Mouse (Mus musculus) limb, embryonic 11.5 days (tissue): ENCODE results near the gene Dync2h1. TPM values are rescaled to one million over a fixed set of nuclear protein-coding genes. Genes with fewer than 3 reads are reported as not detected.
"Not testable (repeated sequence)": the region's sequence is repeated elsewhere in the genome, so short reads cannot be mapped to it uniquely, and the experiment has no call there.

Source experiments
- ATAC-seq: fragments of 200-750 bp; cut with Nextera tagmentation; 2 replicates; pipeline ENCODE4 v1.8.0; 2017; ENCODE audit warnings: low read depth; ENCODE audit not compliant: insufficient number of reproducible peaks, low FRiP score, low TSS enrichment
- DNase-seq: peaks from one replicate; pipeline ENCODE4 v3.0.0-alpha.2; 2015; ENCODE audit warnings: low spot score
- H3K27ac ChIP-seq: fragments of 300-500 bp; sonication (generic); replicated peaks from 2 replicates; pipeline ENCODE4 v1.5.1; 2014; ENCODE audit warnings: low read depth, mild to moderate bottlenecking, low read length
- H3K27me3 ChIP-seq: fragments of 300-500 bp; sonication (generic); 2 replicates; pipeline ENCODE4 v1.6.1; 2014; ENCODE audit warnings: mild to moderate bottlenecking, low read length, mixed read lengths; ENCODE audit not compliant: control insufficient read depth, insufficient read depth
- H3K36me3 ChIP-seq: fragments of 300-500 bp; sonication (generic); 2 replicates; pipeline ENCODE4 v1.6.1; 2014; ENCODE audit warnings: mild to moderate bottlenecking, low read length, moderate library complexity, mixed read lengths; ENCODE audit not compliant: control insufficient read depth, insufficient read depth
- H3K4me1 ChIP-seq: fragments of 300-500 bp; sonication (generic); 2 replicates; pipeline ENCODE4 v1.6.1; 2014; ENCODE audit warnings: low read length, mixed read lengths; ENCODE audit not compliant: control insufficient read depth, insufficient read depth
- H3K4me2 ChIP-seq: fragments of 300-500 bp; sonication (generic); 2 replicates; pipeline ENCODE4 v1.6.1; 2014; ENCODE audit warnings: low read depth, mild to moderate bottlenecking, moderate library complexity; ENCODE audit not compliant: severe bottlenecking
- H3K4me3 ChIP-seq: fragments of 300-500 bp; sonication (generic); 2 replicates; pipeline ENCODE4 v1.5.1; 2014; ENCODE audit warnings: low read depth, low read length
- H3K9ac ChIP-seq: fragments of 300-500 bp; sonication (generic); 2 replicates; pipeline ENCODE4 v1.6.1; 2014; ENCODE audit warnings: mild to moderate bottlenecking, low read length
- H3K9me3 ChIP-seq: fragments of 300-500 bp; sonication (generic); 2 replicates; pipeline ENCODE4 v1.6.1; 2016; ENCODE audit warnings: low read length; ENCODE audit not compliant: control insufficient read depth
- WGBS: fragments of 180-500 bp; shearing (Covaris S2); extraction: QIAGEN DNeasy Blood & Tissue Kit; methylation state at CpG from one replicate; pipeline ENCODE4 v1.1.7; 2014; 5-methylcytosine and 5-hydroxymethylcytosine counted together
- polyA plus RNA-seq: library from polyadenylated mRNA; unstranded; fragments of >200 nt; fragmentation: Nextera tagmentation; extraction: Ambion mirVana; gene quantifications from 2 replicates; pipeline ENCODE4 v1.2.1, GENCODE M21; 2014

Dync2h1 gene
- polyA plus RNA-seq, 1 experiment from 2014 or later: 22.6 TPM

- WGBS: 48% methylated on average over 4 of the region's 4 CpGs
- H3K4me3 ChIP-seq, H3K4me1 ChIP-seq, H3K4me2 ChIP-seq, DNase-seq, H3K27me3 ChIP-seq, H3K36me3 ChIP-seq, H3K27ac ChIP-seq, H3K9ac ChIP-seq, H3K9me3 ChIP-seq, ATAC-seq: not testable (repeated sequence)
Observed at GRCm38 (mm10) chr9:6910537-6910936, 273.7 kb downstream of the Dync2h1 start.

- H3K27me3 ChIP-seq: no peaks in the 10 kb centered on the region
- 93% methylated on average over 1 of the region's 1 CpGs for WGBS
- H3K4me1 ChIP-seq: no peaks in the 10 kb centered on the region
- ATAC-seq (no peak), DNase-seq (no peak)
- no peak overlapping the region for H3K4me2 ChIP-seq
- H3K4me3 ChIP-seq: no peak overlapping the region
- no peaks in the 10 kb centered on the region for H3K36me3 ChIP-seq
- H3K9ac ChIP-seq: no peak overlapping the region
- no peak overlapping the region for H3K27ac ChIP-seq
- H3K9me3 ChIP-seq: no peaks in the 10 kb centered on the region
Observed at GRCm38 (mm10) chr9:6901620-6902019, 282.6 kb downstream of the Dync2h1 start.

GRCm38 (mm10) chr9:6891331-6891730 lies 292.9 kb downstream of the Dync2h1 start:
- DNase-seq (no peak), ATAC-seq (no peak)
- H3K4me1 ChIP-seq: no peaks in the 10 kb centered on the region
- H3K9ac ChIP-seq: no peak overlapping the region
- H3K9me3 ChIP-seq: no peaks in the 10 kb centered on the region
- no peak overlapping the region for H3K27ac ChIP-seq
- no peaks in the 10 kb centered on the region for H3K27me3 ChIP-seq
- H3K36me3 ChIP-seq: no peaks in the 10 kb centered on the region
- H3K4me2 ChIP-seq: no peak overlapping the region
- no peak overlapping the region for H3K4me3 ChIP-seq

GRCm38 (mm10) chr9:6881187-6881984 lies 302.9 kb downstream of the Dync2h1 start:
- DNase-seq (no peak), ATAC-seq (no peak)
- no peak overlapping the region for H3K9ac ChIP-seq
- H3K4me2 ChIP-seq: no peak overlapping the region
- no peaks in the 10 kb centered on the region for H3K27me3 ChIP-seq
- no peak overlapping the region for H3K4me3 ChIP-seq
- H3K9me3 ChIP-seq: no peaks in the 10 kb centered on the region
- H3K4me1 ChIP-seq: no peaks in the 10 kb centered on the region
- 94% methylated on average over 1 of the region's 1 CpGs for WGBS
- no peak overlapping the region for H3K27ac ChIP-seq
- H3K36me3 ChIP-seq: no peaks in the 10 kb centered on the region

Other genes starting within 250 kb of the Dync2h1 start
- gene Dcun1d5, start 74 bp upstream of the Dync2h1 start, polyA plus RNA-seq: 152 and 156 TPM in 2 replicates
- gene Mmp13, start 88.1 kb upstream of the Dync2h1 start, polyA plus RNA-seq: not detected in 2 replicates
- not detected in 2 replicates for gene Mmp12, start 159.9 kb upstream of the Dync2h1 start, polyA plus RNA-seq
- gene Mmp1b, start 203.6 kb upstream of the Dync2h1 start, polyA plus RNA-seq: not detected in 2 replicates